Mouse (Mus musculus): ENCODE measurements around the gene Odf3b. TPM values are rescaled to one million over a fixed set of nuclear protein-coding genes. Genes with fewer than 3 reads are reported as not detected.

Odf3b gene
- polyA plus RNA-seq, 1 experiment: 21.1 TPM

- 45% methylated on average over 1 of the region's 1 CpGs for WGBS
- no peak for DNase-seq (ENCODE audit: low read depth, low spot score)
These were observed 37.4 kb downstream of the Odf3b start for GRCm38 (mm10) chr15:89341678-89342077.

- 60% methylated on average over 3 of the region's 3 CpGs for WGBS
- no peak for DNase-seq (ENCODE audit: low read depth, low spot score)
These were observed 38.9 kb downstream of the Odf3b start for GRCm38 (mm10) chr15:89340136-89340535.

DNA sequence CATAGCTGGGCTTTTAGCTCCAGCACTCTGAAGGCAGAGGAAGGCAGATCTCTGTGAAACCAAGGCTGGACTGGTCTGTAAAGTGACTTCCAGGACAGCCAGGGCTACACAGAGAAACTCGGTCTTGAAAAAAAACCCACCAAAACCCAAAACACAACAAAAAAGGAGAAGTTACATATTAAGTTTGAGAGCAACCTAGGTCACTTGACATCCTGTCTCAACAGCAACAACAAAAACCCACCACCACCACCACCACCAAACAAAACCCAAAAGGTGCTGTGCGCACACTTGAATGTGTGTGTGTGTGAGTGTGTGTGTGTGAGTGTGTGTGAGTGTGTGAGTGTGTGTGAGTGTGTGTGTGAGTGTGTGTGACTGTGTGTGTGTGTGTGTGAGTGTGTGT is 39.4 kb downstream of the Odf3b start:
- DNase-seq (ENCODE audit: low read depth, low spot score): no peak
- 81% methylated on average over 2 of the region's 2 CpGs for WGBS

- WGBS: 83% methylated on average over 14 of the region's 14 CpGs
- no peak for DNase-seq (ENCODE audit: low read depth, low spot score)
These were observed 42.7 kb downstream of the Odf3b start for GRCm38 (mm10) chr15:89336422-89336821.

- DNase-seq (ENCODE audit: low read depth, low spot score): no peak
- WGBS: 68% methylated on average over 17 of the region's 17 CpGs
These were observed 44.1 kb downstream of the Odf3b start for GRCm38 (mm10) chr15:89334774-89335537.

DNA sequence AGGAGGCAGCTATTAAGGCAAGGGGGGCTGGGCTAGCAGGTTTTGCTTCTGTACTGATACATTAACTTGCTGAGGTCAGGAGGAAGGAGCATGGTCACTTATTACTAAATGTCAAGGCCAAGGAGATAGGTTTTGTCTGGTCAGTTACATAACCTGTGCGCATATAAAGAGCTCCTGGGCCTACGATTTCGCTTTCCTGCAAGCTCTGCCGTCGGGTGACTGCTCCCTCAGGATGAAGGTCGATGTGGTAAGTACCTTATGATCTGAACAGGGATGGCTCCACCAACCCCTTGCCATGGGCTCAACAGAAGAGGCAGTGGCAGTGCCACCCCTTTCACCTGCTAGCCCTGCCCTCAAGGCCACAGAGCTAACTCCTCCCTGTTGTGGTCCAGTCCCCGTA is 44.8 kb downstream of the Odf3b start, which contains the start of gene Miox:
Miox (plus strand) TSS at position 128 of the 400 bp plus-strand sequence.
- DNase-seq (ENCODE audit: low read depth, low spot score): no peak
- 77% methylated on average over 7 of the region's 7 CpGs for WGBS

Other genes starting within 250 kb of the Odf3b start
- gene Mapk12, start 238.6 kb downstream of the Odf3b start, polyA plus RNA-seq (2012; rRNA removed): 3.7 and 4.7 TPM in 2 replicates
- gene Mapk11, start 229.7 kb downstream of the Odf3b start, polyA plus RNA-seq (2012; rRNA removed): 3.6 and 4.4 TPM in 2 replicates
- gene Plxnb2, start 198.5 kb downstream of the Odf3b start, polyA plus RNA-seq (2012; rRNA removed): 273 and 310 TPM in 2 replicates
- gene Dennd6b, start 182.8 kb downstream of the Odf3b start, polyA plus RNA-seq (2012; rRNA removed): 10.8 and 11.2 TPM in 2 replicates
- gene Ppp6r2, start 167.7 kb downstream of the Odf3b start, polyA plus RNA-seq (2012; rRNA removed): 41.0 and 86.0 TPM in 2 replicates
- 145 and 152 TPM in 2 replicates for gene Sbf1, start 64.0 kb downstream of the Odf3b start, polyA plus RNA-seq (2012; rRNA removed)
- 1.1 and 2.2 TPM in 2 replicates for gene Adm2, start 56.6 kb downstream of the Odf3b start, polyA plus RNA-seq (2012; rRNA removed)
- 0.36 TPM in 1 of 2 replicates, not detected in the other for gene Miox, start 44.9 kb downstream of the Odf3b start, polyA plus RNA-seq (2012; rRNA removed)
- 26.3 and 28.9 TPM in 2 replicates for gene Lmf2, start 23.6 kb downstream of the Odf3b start, polyA plus RNA-seq (2012; rRNA removed)
- 131 and 133 TPM in 2 replicates for gene Ncaph2, start 23.6 kb downstream of the Odf3b start, polyA plus RNA-seq (2012; rRNA removed)
- gene Sco2, start 5.4 kb downstream of the Odf3b start, polyA plus RNA-seq (2012; rRNA removed): 70.4 and 142 TPM in 2 replicates
- 5.5 and 30.9 TPM in 2 replicates for gene Tymp, start 2.2 kb downstream of the Odf3b start, polyA plus RNA-seq (2012; rRNA removed)
- gene Klhdc7b, start 5.6 kb upstream of the Odf3b start, polyA plus RNA-seq (2012; rRNA removed): 0.10 and 0.58 TPM in 2 replicates
- 0.51 and 0.89 TPM in 2 replicates for gene Syce3, start 31.2 kb upstream of the Odf3b start, polyA plus RNA-seq (2012; rRNA removed)
- gene Cpt1b, start 46.6 kb upstream of the Odf3b start, polyA plus RNA-seq (2012; rRNA removed): 3.7 and 6.9 TPM in 2 replicates
- gene C730034F03Rik, start 50.3 kb upstream of the Odf3b start, polyA plus RNA-seq (2012; rRNA removed): 0.57 and 0.67 TPM in 2 replicates
- gene Gm44502, start 50.4 kb upstream of the Odf3b start, polyA plus RNA-seq (2012; rRNA removed): 0.68 and 1.4 TPM in 2 replicates
- gene Chkb, start 50.6 kb upstream of the Odf3b start, polyA plus RNA-seq (2012; rRNA removed): 125 and 129 TPM in 2 replicates
- 1.1 and 1.2 TPM in 2 replicates for gene Mapk8ip2, start 74.6 kb upstream of the Odf3b start, polyA plus RNA-seq (2012; rRNA removed)
- 16.9 and 27.7 TPM in 2 replicates for gene Arsa, start 98.1 kb upstream of the Odf3b start, polyA plus RNA-seq (2012; rRNA removed)
- gene Shank3, start 120.3 kb upstream of the Odf3b start, polyA plus RNA-seq (2012; rRNA removed): 3.0 and 5.5 TPM in 2 replicates
- 0.19 and 0.40 TPM in 2 replicates for gene Acr, start 189.0 kb upstream of the Odf3b start, polyA plus RNA-seq (2012; rRNA removed)
- 6.2 and 7.2 TPM in 2 replicates for gene Rabl2, start 212.6 kb upstream of the Odf3b start, polyA plus RNA-seq (2012; rRNA removed)